Mouse (Mus musculus) mouse embryonic stem cell (cell line): ENCODE measurements at regions not wholly inside any gene's neighbourhood (a gene's known extent, or its start where the extent isn't known, plus 50 kb on each side); places are given as distances from the start of the nearest gene placed in this dataset.

ENCODE experiments used
- in situ Hi-C, 2 experiments: fragments of 300-500 bp; cut with MboI; formaldehyde crosslinking; loops; 1 replicate in 1 of 2; 3 replicates in 1 of 2; pipeline ENCODE4 v1.14.3; 2019 to 2020; ENCODE audit warnings: low sequenced_read_pairs in 2 of 2, low pct_unique_long_range_greater_than_20kb in 1 of 2, mixed read lengths in 1 of 2; ENCODE audit not compliant: unreplicated experiment in 1 of 2

- in situ Hi-C loops = no loop called here
These were observed 54.0 kb upstream of the Psmd7 start for GRCm38 (mm10) chr8:107642241-107642640.

- in situ Hi-C loops = no loop called here
These were observed 59.7 kb upstream of the Psmd7 start for GRCm38 (mm10) chr8:107647936-107648335.

GRCm38 (mm10) chr8:107650306-107650705 lies 62.0 kb upstream of the Psmd7 start:
- in situ Hi-C loops = loop anchor here in 1 of 2 experiments (10.0 kb wide), 1 partner anchor 46 kb away; no protein-coding TSS in a partner anchor

- in situ Hi-C loops = loop anchor here in 1 of 2 experiments (10.0 kb wide), 1 partner anchor 47 kb away; no protein-coding TSS in a partner anchor
These were observed 63.2 kb upstream of the Psmd7 start for GRCm38 (mm10) chr8:107651424-107651823.

GRCm38 (mm10) chr8:107652226-107652625 lies 64.0 kb upstream of the Psmd7 start:
- in situ Hi-C loops = loop anchor here in 1 of 2 experiments (10.0 kb wide), 1 partner anchor 47 kb away; no protein-coding TSS in a partner anchor

- in situ Hi-C loops = loop anchor here in 1 of 2 experiments (10.0 kb wide), 1 partner anchor 49 kb away; no protein-coding TSS in a partner anchor
These were observed 65.4 kb upstream of the Psmd7 start for GRCm38 (mm10) chr8:107653711-107654110.

- in situ Hi-C loops = loop anchor here (5.0 to 10.0 kb wide), 2 partner anchors 52 to 54 kb away; no protein-coding TSS in a partner anchor
These were observed 68.4 kb upstream of the Psmd7 start for GRCm38 (mm10) chr8:107656622-107657021.

- in situ Hi-C loops = loop anchor here (5.0 to 10.0 kb wide), 2 partner anchors 53 to 55 kb away; no protein-coding TSS in a partner anchor
These were observed 69.5 kb upstream of the Psmd7 start for GRCm38 (mm10) chr8:107657741-107658140.

- in situ Hi-C loops = loop anchor here (5.0 to 10.0 kb wide), 2 partner anchors 54 to 56 kb away; no protein-coding TSS in a partner anchor
These were observed 70.1 kb upstream of the Psmd7 start for GRCm38 (mm10) chr8:107658386-107658785.

GRCm38 (mm10) chr8:107660624-107661023 lies 72.4 kb upstream of the Psmd7 start:
- in situ Hi-C loops = no loop called here

- in situ Hi-C loops = no loop called here
These were observed 81.3 kb upstream of the Psmd7 start for GRCm38 (mm10) chr8:107669608-107670007.

- in situ Hi-C loops = no loop called here
These were observed 83.2 kb upstream of the Psmd7 start for GRCm38 (mm10) chr8:107671471-107671870.

- in situ Hi-C loops = no loop called here
These were observed 84.4 kb upstream of the Psmd7 start for GRCm38 (mm10) chr8:107672691-107673090.

- in situ Hi-C loops = no loop called here
These were observed 93.8 kb upstream of the Psmd7 start for GRCm38 (mm10) chr8:107682066-107682465.

- in situ Hi-C loops = no loop called here
These were observed 96.7 kb upstream of the Psmd7 start for GRCm38 (mm10) chr8:107684721-107685691.

GRCm38 (mm10) chr8:107686936-107687335 lies 98.7 kb upstream of the Psmd7 start:
- in situ Hi-C loops = no loop called here

- in situ Hi-C loops = no loop called here
These were observed 99.3 kb upstream of the Psmd7 start for GRCm38 (mm10) chr8:107687529-107687928.

GRCm38 (mm10) chr8:107689020-107689419 lies 100.8 kb upstream of the Psmd7 start:
- in situ Hi-C loops = no loop called here

GRCm38 (mm10) chr8:107691251-107691650 lies 103.0 kb upstream of the Psmd7 start:
- in situ Hi-C loops = no loop called here
